Mouse (Mus musculus): ENCODE data around the gene Fkbp5. TPM values are rescaled to one million over a fixed set of nuclear protein-coding genes. Genes with fewer than 3 reads are reported as not detected.

Gene Fkbp5
- polyA plus RNA-seq, 3 experiments from 2014 or later: 19.3 to 24.5 (median 20.4) TPM

DNA sequence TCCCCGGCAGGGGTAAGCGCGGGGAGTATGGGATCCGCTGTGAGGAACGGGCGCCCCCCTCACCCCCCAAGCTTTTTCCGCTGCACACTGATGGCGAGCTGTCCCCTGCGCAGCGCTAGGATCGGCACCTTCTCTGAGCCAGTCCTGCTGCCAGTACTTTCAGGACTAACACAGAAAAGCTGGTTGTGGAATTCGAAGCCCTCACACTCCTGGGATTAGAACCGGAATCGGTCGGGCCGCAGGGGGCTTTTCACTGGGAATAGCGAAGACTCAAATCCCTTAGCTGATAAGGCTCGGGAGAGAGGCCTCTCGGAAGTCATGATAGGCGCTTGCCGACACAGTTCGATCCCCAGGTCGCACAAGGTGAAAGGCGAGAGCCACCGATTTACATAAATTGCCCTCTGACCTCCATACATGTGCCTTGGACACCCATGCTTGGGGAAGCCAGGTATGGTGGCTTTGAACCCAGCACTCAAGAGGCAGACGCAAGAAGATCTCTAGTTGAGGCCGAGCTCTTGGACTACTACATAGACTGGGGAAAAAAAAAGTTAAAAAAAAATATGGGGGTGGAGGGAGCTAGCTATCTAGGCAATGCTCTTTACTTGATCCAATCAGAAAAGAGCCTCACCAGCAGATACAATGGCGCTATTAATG is 6.2 kb upstream of the Fkbp5 start:
- peak; percentile 14 for ATAC-seq

DNA sequence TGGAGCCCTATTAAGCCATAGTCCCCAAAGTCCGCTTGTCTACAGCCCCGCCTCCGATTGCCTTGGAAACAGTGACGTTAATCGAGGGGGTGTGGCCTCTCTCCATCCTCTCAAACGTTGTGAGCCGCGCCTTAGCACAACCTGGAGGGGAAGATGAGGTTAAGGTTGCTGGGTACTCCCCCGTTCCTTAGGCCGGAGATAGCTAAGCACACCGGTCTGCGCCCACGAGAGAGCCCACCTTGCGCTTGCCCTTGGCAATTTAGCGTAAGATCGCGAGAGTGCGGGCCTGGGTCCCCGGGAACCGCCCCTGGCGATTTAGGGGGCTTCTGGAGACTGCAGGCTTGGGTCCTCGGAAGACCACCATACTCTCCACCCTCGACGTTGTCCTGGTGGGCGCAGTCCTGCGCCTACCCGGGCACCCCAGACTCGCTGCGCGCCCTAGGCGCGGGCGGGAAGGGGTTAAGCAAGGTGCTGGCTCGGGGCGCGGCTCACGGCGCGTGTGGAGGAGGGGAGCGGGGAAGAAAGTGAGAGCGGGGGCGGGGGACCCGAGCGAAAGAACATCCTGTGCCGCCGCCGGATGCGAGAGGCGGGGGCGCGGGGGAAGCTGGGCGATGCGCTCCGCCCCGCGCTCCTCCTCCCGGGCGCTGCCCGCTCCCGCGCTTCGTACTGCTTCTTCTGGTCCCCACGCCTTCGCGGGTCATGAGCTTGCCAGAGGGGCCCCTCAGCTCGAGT is 5.5 kb upstream of the Fkbp5 start:
- peak; percentile 76 for ATAC-seq

DNA sequence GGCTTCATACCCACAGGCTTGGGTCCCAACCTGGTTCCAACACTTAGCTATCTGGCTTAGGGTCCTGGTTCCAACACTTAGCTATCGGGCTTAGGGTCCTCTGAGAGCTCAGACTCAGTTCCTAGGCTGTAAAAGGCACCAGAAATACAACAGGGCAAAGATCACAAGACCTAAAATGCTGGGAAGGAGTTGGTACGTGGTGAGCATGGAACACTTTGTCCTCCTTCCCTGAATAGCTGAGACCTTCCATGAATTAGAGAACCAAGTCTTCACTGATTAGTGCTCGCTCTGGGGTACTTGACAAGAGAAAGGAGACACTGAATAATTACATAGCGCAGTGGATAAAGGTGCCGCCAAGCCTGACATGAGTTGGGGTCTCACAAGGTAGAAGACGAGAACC is 4.6 kb upstream of the Fkbp5 start:
- ATAC-seq: no peak

DNA sequence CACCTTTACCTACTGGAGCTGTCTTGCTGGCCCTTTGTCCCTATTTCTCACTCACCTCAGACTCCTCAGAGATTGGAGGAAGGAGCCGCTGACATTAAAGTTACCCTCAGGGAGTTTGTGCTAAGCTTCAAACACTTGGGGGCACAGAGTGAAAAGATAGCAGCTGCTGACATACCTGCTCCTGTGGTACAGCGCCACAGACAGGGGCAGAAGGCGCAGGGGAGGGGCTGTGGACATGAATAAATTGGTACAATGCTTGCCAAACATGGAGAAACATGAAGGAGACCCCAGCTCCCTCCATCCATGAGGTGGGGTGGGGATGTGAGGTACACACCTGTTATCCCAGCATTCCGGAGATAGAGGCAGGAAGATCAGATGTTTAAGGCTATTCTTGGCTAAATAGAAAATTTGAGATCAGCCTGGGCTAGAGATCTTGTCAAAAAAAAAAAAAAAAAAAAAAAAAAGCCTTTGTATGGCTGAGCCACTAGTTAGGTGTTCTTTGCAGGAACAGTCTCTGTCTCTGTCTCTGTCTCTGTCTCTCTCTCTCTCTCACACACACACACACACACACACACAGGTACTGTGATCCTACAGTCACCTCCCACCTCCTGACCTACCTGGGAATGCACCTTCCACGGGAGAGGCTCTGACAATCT is 3.9 kb upstream of the Fkbp5 start:
- ATAC-seq: no peak

DNA sequence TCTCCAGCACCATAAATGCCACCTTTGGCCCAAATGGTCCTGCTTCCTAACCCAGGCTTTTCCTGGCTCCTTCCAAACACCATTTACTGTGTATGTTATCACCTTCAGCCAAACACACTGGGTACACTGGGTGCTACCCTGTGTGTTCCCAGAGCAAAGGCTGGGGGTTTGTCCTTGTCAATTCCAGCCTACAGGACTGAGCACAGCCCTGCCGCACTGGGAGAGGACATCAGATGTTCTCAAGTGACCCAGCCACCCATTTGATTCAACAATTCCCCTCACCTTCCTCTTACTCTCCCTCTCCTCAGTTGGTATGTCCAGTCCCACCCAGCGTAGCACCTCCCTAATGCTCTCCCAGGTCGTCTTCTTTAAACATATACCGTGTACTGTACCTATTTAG is 3.2 kb upstream of the Fkbp5 start:
- ATAC-seq: no peak

DNA sequence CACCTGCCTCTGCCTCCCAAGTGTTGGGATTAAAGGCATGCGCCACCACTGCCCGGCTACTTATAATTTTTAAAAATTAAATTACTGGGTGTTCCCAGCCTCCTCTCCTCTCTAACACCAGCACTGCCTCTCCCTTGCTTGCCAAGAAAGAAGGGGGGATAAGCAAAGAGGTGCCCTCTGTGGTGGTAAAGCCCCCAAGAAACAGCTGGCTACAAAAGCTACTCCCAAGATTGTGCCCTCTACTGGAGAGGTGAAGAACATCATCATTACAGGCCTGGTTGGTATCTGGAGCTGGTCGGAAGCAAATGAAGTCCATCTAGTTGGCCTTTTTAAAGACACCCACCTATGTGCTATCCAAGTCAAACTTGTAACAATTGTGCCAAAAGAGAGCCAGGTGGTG is 2.5 kb upstream of the Fkbp5 start:
- ATAC-seq: no peak

DNA sequence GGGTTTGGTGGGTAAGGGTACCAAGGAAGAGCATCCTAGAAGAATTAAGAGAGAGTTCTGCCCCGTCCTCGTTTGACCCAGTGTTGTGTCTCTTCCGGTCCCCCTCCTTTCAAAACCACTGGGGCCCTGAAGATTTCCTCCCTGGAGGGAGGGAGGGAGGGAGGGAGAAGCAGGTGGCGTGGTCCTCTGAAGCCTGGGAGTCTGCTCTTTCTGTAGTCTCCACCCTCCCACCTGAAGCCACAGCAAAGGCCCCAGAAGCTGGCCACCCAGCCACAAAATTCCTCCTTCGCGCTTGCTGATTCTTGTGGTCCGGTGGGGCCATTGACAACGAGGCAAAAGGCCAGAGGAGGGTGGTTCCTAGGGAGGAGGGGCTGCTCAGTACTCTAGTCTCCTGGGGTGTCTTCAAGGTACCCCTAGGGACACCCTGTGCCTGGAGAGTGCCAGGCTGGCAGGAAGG is 1.3 kb upstream of the Fkbp5 start:
- no peak for ATAC-seq

DNA sequence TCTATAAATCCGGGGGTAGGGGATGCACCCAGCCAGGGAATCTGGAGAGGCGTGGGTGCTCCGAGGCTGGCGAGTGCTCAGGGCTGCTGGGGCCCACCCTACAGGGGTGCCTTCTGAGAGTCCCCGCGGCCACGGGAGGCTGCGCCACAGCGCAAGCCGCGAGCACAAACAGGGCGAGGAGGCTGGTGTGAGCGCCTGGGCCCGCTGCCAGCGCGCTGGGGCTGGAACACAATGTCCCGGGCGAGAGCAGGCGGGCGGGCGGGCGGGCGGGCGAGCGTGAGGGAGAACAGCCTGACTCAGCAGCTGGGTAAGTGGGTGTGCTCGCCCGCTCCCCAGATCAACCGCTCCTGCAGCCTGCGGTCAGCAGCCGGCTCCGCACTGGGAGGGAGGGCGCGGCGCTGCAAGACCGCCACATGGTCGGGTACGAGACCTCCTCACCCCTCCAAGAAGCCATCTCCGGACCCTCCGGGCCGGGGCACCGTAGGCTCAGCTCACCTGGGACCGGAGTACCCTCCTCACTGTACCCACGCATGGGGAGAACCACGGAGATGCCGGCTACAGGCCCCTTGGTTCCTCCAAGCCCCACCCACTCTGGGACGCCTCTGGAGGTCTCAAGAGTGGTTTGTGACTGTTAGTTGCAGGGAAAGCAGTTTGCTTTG is 758 bp upstream of the Fkbp5 start:
- ATAC-seq: peak; percentile 8

DNA sequence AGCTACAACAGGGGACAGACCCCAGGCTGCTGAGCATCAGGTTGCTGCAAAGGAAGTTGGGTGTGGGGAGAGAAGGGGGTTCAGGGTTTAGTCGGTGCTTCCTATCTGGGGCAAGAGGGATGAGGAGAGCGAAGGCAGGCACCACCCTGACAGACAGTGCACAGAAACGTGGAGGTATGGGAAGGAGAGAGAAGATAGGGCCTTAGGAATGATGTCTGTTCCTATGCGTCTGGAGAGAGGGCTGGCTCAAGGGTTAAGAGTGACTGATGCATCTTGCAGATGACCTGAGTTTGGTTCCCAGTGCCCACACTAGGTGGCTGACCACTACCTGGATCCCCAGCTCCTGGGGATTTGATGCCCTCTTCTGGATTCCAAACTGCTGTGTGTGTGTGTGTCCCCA is 446 bp downstream of the Fkbp5 start:
- ATAC-seq: no peak

DNA sequence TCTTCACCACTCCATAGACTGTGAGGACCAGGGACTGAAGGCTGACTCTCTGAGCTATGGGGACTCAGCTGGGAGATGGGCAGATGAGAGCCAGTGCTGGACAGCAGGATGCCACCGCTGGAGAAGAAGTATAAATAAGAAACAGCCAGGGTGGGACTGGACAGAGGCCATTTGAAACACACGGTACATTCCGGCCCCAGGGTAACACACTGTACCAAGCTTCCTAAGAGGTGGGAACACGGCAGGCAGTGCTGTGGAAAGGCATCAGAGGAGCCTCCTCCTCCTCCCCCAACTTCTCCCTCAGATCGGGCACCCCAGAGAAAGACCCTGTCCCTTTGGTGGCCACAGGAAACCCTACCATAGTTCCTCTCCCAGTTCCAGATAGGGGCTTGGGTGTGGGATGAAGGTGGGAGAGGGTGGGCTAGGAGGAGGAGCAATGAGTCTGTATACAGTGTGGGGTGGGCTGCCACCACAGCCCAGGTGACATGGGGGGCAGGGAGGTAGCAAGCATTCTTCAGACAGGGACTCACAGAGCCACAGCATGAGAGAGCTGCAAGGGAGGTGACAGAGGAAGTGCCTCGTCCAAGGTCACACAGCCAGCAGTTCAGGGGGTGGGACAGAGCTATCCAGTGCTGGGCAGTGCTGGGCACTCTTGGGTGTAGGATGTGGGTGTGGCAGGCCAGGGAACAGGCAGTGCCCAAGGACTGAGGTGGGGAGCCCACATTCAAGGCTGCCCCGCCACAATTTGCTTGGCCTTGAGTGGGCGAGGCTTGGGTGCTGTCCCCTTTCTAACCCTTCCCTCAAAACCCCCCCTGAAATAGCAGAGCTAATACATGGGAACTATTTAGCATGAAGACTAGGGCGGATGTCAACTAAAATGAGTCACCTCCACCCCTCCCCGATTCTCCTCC is 1.6 kb downstream of the Fkbp5 start:
- ATAC-seq: peak; percentile 57

DNA sequence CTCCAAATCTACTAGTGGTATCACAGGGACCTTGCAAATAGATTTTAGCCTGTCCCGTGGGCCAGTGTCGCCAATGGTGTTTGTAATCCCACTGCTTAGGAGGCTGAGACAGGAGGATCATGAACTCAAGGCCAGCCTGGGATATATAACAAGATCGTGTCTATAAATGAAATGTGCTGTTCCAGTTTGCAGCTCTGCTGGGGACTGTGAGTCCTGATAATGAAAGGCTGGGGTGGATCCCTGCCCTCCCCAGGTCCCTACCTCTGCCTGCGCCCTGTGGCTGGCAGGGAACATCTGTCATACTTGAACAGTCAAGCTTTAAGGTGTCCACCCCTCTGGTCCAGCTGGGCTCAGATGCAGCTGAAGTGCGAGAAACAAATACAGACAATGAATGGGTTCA is 2.8 kb downstream of the Fkbp5 start:
- ATAC-seq: no peak

DNA sequence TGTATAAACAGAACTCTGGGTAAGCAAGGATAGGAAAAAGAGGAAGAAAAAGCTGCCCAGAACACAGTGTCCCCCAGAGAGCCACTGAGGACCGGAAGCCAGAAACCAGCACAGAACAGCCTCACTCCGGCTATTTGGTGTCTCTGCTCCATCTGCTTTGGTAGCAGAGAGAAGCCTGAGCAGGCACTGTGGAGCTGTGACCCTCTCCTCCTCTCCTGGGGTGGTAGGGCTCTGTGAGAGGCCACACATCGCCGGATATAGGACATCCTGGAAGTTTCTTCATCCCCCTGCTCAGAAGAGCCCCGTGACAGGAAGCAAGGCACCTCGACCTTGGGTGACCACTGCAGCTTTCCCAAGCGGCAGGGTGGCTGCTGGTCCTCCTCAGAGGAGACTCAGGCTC is 3.5 kb downstream of the Fkbp5 start:
- ATAC-seq: no peak

DNA sequence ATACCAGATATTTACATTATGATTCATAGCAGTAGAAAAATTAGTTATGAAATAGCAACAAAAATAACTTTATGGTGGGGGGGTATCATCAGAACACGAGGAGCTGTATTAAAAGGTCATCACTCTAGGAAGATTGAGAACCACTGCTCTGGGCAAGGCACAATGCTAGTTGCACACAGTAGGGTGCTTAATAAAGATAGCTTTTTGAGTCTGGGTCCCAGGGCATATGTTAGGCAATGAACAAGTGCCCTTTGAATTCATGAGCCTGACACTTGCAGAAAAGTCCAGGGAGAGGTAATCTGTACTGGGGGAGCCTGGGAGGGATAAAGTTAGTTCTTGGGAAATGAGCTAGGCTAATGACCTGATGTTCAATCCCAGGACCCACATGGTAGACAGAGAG is 4.0 kb downstream of the Fkbp5 start:
- no peak for ATAC-seq

DNA sequence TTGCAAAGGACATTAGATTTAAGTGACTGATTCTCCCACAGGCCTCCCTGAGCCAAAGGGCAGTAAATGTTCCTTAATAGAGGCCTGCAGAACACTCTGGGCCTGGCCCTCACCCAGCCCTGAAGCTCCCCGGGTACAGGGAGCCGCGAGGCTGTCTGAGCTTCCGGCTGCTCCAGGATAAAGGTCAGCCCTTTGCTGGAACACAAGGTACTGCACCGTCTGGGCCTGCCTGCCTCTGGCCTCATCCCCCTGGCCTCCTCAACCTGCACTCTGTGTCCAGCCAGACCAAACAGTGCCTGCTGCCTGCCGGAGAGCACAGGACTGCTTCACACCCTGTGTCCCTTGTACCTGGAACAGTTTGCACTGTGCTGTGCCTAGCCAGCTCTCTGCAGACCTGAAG is 4.6 kb downstream of the Fkbp5 start:
- no peak for ATAC-seq

DNA sequence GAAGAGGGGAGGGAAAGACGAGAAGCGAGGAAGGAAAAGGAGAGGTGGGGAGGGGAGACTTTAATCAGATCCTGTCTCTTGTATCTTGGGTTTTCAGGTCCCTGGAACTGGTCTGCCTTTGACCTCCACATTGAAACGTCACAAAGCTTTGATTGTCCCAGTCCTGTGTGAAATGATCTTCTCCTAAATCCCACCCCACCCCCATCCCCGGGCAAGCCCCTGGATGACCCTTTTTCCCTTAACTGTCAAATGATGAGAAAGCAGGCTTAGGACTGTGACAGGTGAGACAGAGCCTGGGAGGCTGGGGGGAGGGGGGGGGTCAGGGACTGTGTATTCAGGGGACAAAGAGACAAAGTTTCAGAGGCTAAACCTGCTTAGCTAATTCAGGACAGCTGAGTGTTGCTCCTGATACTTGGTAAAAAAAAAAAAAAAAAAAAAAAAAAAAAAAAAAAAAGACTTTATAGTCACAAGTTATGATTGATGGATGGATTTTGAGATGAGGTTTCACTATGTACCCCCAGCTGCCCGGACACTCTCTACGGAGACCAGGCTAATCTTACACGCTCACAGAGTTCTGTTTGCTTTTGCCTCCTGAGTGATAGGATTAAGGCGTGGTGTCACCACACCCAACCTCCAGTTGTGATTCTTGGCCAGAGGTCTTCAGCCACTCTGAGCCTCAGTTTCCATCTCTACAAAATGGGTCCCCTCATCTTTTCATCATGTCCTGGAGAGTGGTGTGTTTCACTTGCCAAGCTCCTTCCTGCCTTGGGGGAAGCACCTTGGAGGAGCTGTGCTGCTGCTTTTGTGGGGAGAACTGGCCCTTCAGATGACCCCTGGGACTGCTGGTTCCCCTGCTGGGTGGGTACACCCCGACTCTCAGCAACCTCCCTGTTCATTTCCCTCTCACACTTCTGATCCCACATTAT is 5.4 kb downstream of the Fkbp5 start:
- no peak for ATAC-seq

DNA sequence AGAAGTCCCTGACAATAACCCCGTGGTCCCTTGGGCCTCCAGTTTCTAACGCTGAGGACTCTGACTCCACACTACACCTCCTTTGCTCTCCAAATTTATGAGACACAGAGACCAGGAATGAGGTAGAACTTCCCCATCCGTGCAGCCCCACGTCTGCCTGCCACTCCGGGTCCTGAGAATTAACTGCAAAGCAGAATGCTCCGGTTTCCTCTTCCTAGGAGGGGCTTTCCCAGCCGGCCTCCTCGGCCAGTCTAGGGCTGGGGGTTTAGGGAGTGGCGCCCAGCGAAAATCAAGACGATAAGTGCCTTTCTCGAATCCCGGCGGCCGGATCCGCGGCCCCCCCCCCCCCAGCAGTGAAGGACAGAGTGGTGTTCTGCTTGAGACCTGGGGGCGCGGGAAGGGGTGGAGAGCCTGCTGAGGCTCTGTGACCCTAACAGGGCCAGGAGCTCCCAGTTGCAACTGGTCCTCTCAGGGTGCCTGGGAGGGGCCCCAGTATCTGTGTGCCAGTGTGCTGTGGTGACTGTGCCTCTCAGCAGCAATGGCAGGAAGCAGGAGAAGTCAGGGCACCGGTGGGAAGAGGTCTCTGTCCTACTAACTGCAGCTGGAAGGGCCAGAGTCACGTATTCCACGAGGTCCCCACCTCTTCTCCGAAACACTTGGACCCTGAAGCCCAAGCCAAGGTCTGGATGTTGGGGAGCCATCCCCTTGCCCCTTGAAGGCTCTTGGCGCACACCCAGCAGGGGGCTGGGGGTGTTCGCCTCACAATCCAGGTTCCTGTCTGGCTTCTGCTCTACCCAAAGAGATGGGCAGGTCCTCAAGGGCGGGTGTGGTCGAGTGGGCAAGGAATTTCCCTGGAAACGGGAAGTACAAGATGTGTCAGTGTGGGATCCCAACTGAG is 6.6 kb downstream of the Fkbp5 start:
- peak; percentile 41 for ATAC-seq

DNA sequence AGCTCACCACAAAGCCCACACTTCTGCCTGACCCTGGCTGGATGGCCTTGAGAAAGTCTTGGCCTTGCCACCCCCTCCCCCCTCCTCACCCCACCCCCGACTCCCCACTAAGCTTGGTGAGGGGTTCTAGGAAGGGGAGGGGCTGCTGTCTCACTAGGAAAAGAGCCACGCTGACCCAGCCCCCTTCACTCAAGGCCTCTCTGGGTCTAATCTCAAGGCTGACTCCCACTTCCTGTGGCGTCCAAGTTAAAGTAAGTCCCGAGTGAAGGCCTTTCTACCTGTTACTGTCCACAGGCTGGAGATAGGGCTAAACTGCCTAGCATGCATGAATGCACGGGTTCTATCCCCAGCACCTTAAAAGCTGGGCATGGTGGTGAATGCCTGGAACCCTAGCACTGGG is 9.8 kb downstream of the Fkbp5 start:
- no peak for ATAC-seq

DNA sequence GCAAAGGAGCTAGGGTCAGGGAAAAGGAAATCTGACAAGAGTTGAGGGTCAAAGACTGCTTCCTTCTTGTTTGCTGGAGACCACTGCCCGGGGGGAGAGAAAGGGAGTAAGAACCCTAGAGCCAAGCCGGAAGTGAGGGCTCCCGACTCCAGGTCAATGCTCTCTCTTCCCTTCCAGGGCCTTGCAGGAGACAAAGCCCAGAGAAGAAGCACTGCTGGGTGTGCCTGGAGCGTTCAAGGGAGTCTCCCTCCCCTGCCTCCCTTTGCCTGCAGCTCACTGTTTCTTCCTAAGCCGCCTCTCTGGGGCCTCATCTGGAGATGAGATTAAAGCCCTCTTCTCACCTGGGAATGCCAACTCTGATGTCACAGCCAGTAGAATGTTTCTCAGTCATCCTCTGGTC is 10.4 kb downstream of the Fkbp5 start:
- ATAC-seq: no peak

DNA sequence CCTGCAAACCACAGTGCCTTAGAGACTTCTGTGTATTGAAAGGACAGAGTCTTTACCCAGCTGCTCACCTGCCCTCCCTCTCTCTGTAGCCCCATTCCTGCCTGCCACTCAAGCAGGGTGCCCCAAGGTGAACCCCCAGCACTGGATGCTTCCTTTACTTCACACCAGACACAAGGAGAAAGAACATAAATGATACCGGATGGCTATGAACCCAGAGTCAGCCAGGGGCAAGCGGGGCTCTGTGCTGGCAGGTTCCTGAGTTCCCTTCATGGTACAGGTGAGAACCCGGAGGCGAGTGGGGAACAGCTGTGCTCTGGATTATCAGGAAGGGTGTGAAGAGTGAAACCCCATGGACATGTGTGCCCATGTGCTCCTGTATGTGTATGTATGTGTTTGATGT is 11.7 kb downstream of the Fkbp5 start:
- no peak for ATAC-seq

DNA sequence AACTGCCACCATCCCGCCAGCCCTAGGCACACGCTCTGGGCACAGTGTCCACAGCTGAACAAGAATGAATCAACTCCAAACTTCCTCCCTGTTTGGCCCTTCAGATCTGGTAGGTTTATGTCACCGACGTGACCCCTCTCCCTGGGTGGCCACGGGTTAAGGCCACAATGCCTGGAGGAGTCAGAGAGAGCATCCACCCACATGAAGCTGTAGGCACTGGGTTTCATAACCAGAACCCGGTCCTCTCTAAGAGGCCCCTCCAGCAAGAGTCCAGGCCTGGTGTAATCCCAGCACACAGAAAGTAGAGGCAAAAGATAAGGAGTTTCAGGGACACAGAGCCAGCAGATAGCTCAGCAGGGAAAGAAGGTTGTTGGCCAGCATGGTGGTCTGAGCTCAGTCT is 13.1 kb downstream of the Fkbp5 start:
- ATAC-seq: no peak
